Mouse (Mus musculus) heart, postnatal 0 days (tissue): ENCODE data around the gene Gjb2.

Experiments used
- CTCF ChIP-seq: IDR thresholded peaks from 2 replicates; pipeline ENCODE4 v1.5.1; 2016; ENCODE audit warnings: antibody characterized with exemption, control low read depth, low read depth
- EP300 ChIP-seq: IDR thresholded peaks from 2 replicates; pipeline ENCODE4 v1.6.1; 2016; ENCODE audit warnings: antibody characterized with exemption, low read depth

- no peak for TF ChIP-seq CTCF
- TF ChIP-seq EP300: no peak
Observed at GRCm38 (mm10) chr14:57107091-57107490, 2.6 kb upstream of the Gjb2 start.
